Mouse (Mus musculus) embryonic facial prominence, embryonic 11.5 days (tissue): Measurements from ENCODE around the gene Enc1. TPM values are rescaled to one million over a fixed set of nuclear protein-coding genes. Genes with fewer than 3 reads are reported as not detected.

ENCODE experiments used
- ATAC-seq: fragments of 200-750 bp; cut with Nextera tagmentation; replicated peaks from 2 replicates; pipeline ENCODE4 v1.8.0; 2017; ENCODE audit warnings: low read depth; ENCODE audit not compliant: insufficient number of reproducible peaks, low FRiP score, low TSS enrichment
- DNase-seq: peaks from one replicate; pipeline ENCODE4 v3.0.0-alpha.2; 2015; ENCODE audit warnings: low spot score
- H3K27ac ChIP-seq: fragments of 300-500 bp; sonication (generic); replicated peaks from 2 replicates; pipeline ENCODE4 v1.5.1; 2014; ENCODE audit warnings: mild to moderate bottlenecking, low read depth, low read length, control low read depth
- H3K27me3 ChIP-seq: fragments of 300-500 bp; sonication (generic); 2 replicates; pipeline ENCODE4 v1.6.1; 2014; ENCODE audit warnings: mild to moderate bottlenecking, low read length, moderate library complexity, mixed read lengths; ENCODE audit not compliant: control insufficient read depth, insufficient read depth
- H3K36me3 ChIP-seq: fragments of 300-500 bp; sonication (generic); replicated peaks from 2 replicates; pipeline ENCODE4 v1.6.1; 2014; ENCODE audit warnings: low read depth, mild to moderate bottlenecking, low read length, moderate library complexity, mixed read lengths; ENCODE audit not compliant: control insufficient read depth, insufficient read depth
- H3K4me1 ChIP-seq: fragments of 300-500 bp; sonication (generic); 2 replicates; pipeline ENCODE4 v1.6.1; 2014; ENCODE audit warnings: low read length, mixed read lengths; ENCODE audit not compliant: control insufficient read depth, insufficient read depth
- H3K4me2 ChIP-seq: fragments of 300-500 bp; sonication (generic); 2 replicates; pipeline ENCODE4 v1.6.1; 2014; ENCODE audit warnings: low read depth, mild to moderate bottlenecking, control low read depth, low read length, moderate library complexity
- H3K4me3 ChIP-seq: fragments of 300-500 bp; sonication (generic); 2 replicates; pipeline ENCODE4 v1.5.1; 2014; ENCODE audit warnings: low read depth, low read length, control low read depth
- H3K9ac ChIP-seq: fragments of 300-500 bp; sonication (generic); replicated peaks from 2 replicates; pipeline ENCODE4 v1.6.1; 2014; ENCODE audit warnings: mild to moderate bottlenecking, control low read depth, low read length
- H3K9me3 ChIP-seq: fragments of 300-500 bp; sonication (generic); replicated peaks from 2 replicates; pipeline ENCODE4 v1.6.1; 2016; ENCODE audit warnings: mild to moderate bottlenecking, low read length, inconsistent platforms, mixed read lengths; ENCODE audit not compliant: control insufficient read depth
- WGBS: fragments of 180-500 bp; shearing (Covaris S2); extraction: QIAGEN DNeasy Blood & Tissue Kit; methylation state at CpG from one replicate; pipeline ENCODE4 v1.1.7; 2014; 5-methylcytosine and 5-hydroxymethylcytosine counted together
- polyA plus RNA-seq: library from polyadenylated mRNA; unstranded; fragments of >200 nt; fragmentation: Nextera tagmentation; extraction: Ambion mirVana; gene quantifications from 2 replicates; pipeline ENCODE4 v1.2.1, GENCODE M21; 2014

Enc1 gene
- polyA plus RNA-seq, 1 experiment from 2014 or later = 8.3 TPM

GRCm38 (mm10) chr13:97250148-97250547, 9.2 kb downstream of the Enc1 start:
- H3K9me3 ChIP-seq = no peaks in the 10 kb centered on the region
- H3K4me2 ChIP-seq = no peak overlapping the region
- DNase-seq = no peak
- no peak overlapping the region for H3K4me3 ChIP-seq
- peaks cover 5% of the 10 kb centered on the region for H3K36me3 ChIP-seq
- WGBS = 83% methylated on average over 5 of the region's 5 CpGs
- H3K9ac ChIP-seq = no peak overlapping the region
- H3K27me3 ChIP-seq = no peaks in the 10 kb centered on the region
- ATAC-seq = no peak
- H3K27ac ChIP-seq = no peak overlapping the region
- H3K4me1 ChIP-seq = peaks cover 6% of the 10 kb centered on the region; the same call in 1 of the 2 replicates

GRCm38 (mm10) chr13:97250551-97251380, 9.9 kb downstream of the Enc1 start:
- no peaks in the 10 kb centered on the region for H3K9me3 ChIP-seq
- H3K4me3 ChIP-seq = no peak overlapping the region
- ATAC-seq (no peak), DNase-seq (no peak)
- peaks cover 3% of the 10 kb centered on the region; the same call in 1 of the 2 replicates for H3K36me3 ChIP-seq
- no peak overlapping the region for H3K9ac ChIP-seq
- no peak overlapping the region for H3K4me2 ChIP-seq
- H3K4me1 ChIP-seq = peaks cover 6% of the 10 kb centered on the region; the same call in 1 of the 2 replicates
- H3K27ac ChIP-seq = no peak overlapping the region
- WGBS = 40% methylated on average over 20 of the region's 20 CpGs
- no peaks in the 10 kb centered on the region for H3K27me3 ChIP-seq

- H3K9ac ChIP-seq = no peak overlapping the region
- no peaks in the 10 kb centered on the region; the same call in 1 of the 2 replicates for H3K36me3 ChIP-seq
- H3K9me3 ChIP-seq = no peaks in the 10 kb centered on the region
- no peak for DNase-seq
- H3K4me2 ChIP-seq = no peak overlapping the region
- no peak for ATAC-seq
- no peak overlapping the region for H3K27ac ChIP-seq
- H3K27me3 ChIP-seq = no peaks in the 10 kb centered on the region
- H3K4me1 ChIP-seq = peaks cover 6% of the 10 kb centered on the region; the same call in 1 of the 2 replicates
- 53% methylated on average over 7 of the region's 7 CpGs for WGBS
- no peak overlapping the region for H3K4me3 ChIP-seq
Measured at GRCm38 (mm10) chr13:97251736-97252135, 10.8 kb downstream of the Enc1 start.

GRCm38 (mm10) chr13:97252469-97252868, 11.6 kb downstream of the Enc1 start:
- no peaks in the 10 kb centered on the region; the same call in 1 of the 2 replicates for H3K36me3 ChIP-seq

GRCm38 (mm10) chr13:97253418-97253981, 12.6 kb downstream of the Enc1 start:
- Histone ChIP-seq H3K4me3 (no peak overlapping the region), H3K9ac (no peak overlapping the region), H3K27ac (no peak overlapping the region), H3K27me3 (no peaks in the 10 kb centered on the region), H3K4me2 (no peak overlapping the region), H3K9me3 (no peaks in the 10 kb centered on the region), H3K36me3 (no peaks in the 10 kb centered on the region; the same call in 1 of the 2 replicates), H3K4me1 (peaks cover 6% of the 10 kb centered on the region; the same call in 1 of the 2 replicates)
- DNase-seq = no peak
- no peak for ATAC-seq
- 73% methylated on average over 6 of the region's 6 CpGs for WGBS

More at GRCm38 (mm10) chr13:97252469-97252868, 11.6 kb downstream of the Enc1 start:
- Histone ChIP-seq H3K9me3 (no peaks in the 10 kb centered on the region), H3K27me3 (no peaks in the 10 kb centered on the region), H3K4me1 (peaks cover 6% of the 10 kb centered on the region; the same call in 1 of the 2 replicates), H3K4me2 (no peak overlapping the region), H3K9ac (no peak overlapping the region), H3K4me3 (no peak overlapping the region), H3K27ac (no peak overlapping the region)
- ATAC-seq (peak; percentile 37; the same call in 1 of the 2 replicates), DNase-seq (peak; percentile 73)
- WGBS = 64% methylated on average over 7 of the region's 7 CpGs

GRCm38 (mm10) chr13:97253994-97254393, 13.1 kb downstream of the Enc1 start:
- ATAC-seq (no peak), DNase-seq (no peak)
- no peaks in the 10 kb centered on the region for H3K9me3 ChIP-seq
- no peaks in the 10 kb centered on the region for H3K27me3 ChIP-seq
- H3K4me1 ChIP-seq = peaks cover 6% of the 10 kb centered on the region; the same call in 1 of the 2 replicates
- 87% methylated on average over 5 of the region's 5 CpGs for WGBS
- H3K4me3 ChIP-seq = no peak overlapping the region
- no peaks in the 10 kb centered on the region; the same call in 1 of the 2 replicates for H3K36me3 ChIP-seq
- H3K27ac ChIP-seq = no peak overlapping the region
- H3K4me2 ChIP-seq = no peak overlapping the region
- no peak overlapping the region for H3K9ac ChIP-seq

- H3K27ac ChIP-seq = no peak overlapping the region
- DNase-seq = no peak
- no peaks in the 10 kb centered on the region for H3K27me3 ChIP-seq
Measured at GRCm38 (mm10) chr13:97254564-97255164, 13.8 kb downstream of the Enc1 start.

More at GRCm38 (mm10) chr13:97254564-97255164, 13.8 kb downstream of the Enc1 start:
- no peaks in the 10 kb centered on the region; the same call in 1 of the 2 replicates for H3K36me3 ChIP-seq
- H3K4me2 ChIP-seq = no peak overlapping the region
- H3K9ac ChIP-seq = no peak overlapping the region
- 81% methylated on average over 10 of the region's 10 CpGs for WGBS
- ATAC-seq = no peak
- H3K4me1 ChIP-seq = no peaks in the 10 kb centered on the region; the same call in 1 of the 2 replicates
- no peaks in the 10 kb centered on the region for H3K9me3 ChIP-seq
- H3K4me3 ChIP-seq = no peak overlapping the region
